Mouse (Mus musculus) liver, adult (tissue): Measurements from ENCODE around the gene Dnajc11.

Source experiments
- GATA4 ChIP-seq: IDR thresholded peaks from 2 replicates; pipeline ENCODE4 v1.6.1; 2014; ENCODE audit warnings: mild to moderate bottlenecking, low read length; ENCODE audit not compliant: insufficient replicate concordance

The Dnajc11 gene

DNA sequence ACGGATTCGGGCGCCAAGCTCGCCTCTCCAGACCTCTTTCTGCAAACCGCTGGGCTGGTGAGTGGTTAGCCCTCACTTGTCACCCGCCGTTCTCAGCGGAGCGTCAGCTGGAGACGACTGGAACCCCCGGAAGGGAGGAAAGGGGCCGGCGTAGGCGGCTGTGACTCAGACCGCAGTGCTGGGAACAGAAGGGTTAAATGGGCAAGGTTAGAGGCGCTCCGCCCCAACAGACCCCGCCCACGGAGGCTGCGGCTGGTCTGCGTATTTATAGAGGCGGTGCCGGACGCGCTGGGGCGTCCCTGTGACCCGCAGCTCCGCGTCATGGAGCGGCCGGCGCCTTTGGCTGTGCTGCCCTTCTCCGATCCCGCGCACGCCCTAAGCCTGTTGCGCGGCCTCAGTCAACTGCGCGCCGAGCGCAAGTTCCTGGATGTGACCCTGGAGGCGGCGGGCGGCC is 75.2 kb downstream of the Dnajc11 start, which contains the start of gene Klhl21:
Gene Klhl21, plus strand, starts transcription at position 182 of the 454 bp plus-strand sequence.
- TF ChIP-seq GATA4, result peak; percentile 6; the same call in 1 of the 2 replicates

DNA sequence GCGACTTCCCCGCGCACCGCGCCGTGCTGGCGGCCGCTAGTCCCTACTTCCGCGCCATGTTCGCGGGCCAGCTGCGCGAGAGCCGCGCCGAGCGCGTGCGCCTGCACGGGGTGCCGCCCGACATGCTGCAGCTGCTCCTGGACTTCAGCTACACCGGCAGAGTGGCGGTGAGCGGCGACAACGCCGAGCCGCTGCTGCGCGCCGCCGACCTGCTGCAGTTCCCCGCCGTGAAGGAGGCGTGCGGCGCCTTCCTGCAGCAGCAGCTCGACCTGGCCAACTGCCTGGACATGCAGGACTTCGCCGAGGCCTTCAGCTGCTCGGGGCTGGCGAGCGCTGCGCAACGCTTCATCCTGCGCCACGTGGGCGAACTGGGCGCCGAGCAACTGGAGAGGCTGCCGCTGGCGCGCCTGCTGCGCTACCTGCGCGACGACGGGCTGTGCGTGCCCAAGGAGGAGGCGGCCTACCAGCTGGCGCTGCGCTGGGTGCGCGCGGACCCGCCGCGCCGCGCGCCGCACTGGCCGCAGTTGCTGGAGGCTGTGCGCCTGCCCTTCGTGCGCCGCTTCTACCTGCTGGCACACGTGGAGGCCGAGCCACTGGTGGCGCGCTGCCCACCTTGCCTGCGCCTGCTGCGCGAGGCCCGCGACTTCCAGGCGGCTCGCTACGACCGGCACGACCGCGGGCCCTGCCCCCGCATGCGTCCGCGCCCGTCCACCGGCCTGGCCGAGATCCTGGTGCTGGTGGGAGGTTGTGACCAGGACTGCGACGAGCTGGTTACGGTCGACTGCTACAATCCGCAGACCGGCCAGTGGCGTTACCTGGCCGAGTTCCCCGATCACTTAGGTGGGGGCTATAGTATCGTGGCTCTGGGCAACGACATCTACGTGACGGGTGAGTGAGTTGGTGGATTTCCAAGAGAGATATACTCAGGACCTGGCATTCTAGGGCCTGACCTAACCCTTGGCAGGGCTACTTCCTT is 75.9 kb downstream of the Dnajc11 start:
- TF ChIP-seq GATA4, result 0 out of 2 replicates have a peak, but pooled peaks have one; percentile 3

DNA sequence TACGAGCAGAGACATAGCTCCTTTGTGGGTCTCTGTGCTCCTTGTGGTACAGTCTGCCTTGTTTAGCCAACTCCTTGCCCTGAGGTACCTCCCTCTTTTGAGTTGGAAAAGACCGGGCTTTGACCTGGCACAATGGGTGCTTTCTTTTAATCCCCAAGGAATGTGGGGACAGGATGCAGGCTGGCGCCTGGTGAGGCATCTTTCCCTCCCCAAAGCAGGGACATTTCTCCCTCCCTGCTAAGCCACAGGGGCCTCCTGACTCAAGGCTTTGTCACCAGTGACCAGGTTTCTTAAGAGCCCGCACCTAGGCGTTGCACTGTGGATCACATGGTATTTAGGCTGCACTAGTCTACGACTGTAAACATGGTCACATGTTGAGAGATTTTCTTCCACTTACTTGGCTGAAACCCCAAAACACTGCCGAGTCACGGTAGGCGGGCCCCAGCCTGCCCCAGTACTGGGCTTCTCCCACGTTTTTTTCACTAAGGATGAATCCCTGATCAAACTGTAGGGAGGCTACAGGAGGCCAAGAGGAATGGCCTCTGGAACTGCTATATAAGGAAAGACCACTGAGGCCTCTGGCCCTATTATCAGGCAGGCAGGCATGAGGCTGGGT is 76.7 kb downstream of the Dnajc11 start:
- no peak for TF ChIP-seq GATA4

DNA sequence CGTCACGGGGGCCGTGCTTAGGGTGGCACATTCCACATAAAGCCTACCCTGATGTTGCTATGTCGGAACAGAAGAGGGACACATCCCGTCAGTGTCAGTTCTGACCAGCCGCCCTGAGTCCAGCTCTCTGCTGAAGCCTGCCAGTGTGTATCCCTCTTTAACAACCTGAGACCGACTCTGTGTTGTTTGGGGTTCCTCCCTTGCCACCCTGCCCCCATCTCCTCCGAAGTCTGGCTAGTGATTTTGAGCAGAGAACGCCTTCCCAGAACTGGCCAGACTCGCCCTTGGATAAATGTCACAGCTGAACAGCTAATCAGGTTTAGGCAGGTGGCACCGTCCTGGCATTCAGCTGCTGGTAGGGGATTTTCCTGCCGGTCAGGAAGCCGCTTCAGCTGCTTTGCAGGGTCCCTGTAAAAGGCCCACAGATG is 77.2 kb downstream of the Dnajc11 start:
- TF ChIP-seq GATA4, result no peak

DNA sequence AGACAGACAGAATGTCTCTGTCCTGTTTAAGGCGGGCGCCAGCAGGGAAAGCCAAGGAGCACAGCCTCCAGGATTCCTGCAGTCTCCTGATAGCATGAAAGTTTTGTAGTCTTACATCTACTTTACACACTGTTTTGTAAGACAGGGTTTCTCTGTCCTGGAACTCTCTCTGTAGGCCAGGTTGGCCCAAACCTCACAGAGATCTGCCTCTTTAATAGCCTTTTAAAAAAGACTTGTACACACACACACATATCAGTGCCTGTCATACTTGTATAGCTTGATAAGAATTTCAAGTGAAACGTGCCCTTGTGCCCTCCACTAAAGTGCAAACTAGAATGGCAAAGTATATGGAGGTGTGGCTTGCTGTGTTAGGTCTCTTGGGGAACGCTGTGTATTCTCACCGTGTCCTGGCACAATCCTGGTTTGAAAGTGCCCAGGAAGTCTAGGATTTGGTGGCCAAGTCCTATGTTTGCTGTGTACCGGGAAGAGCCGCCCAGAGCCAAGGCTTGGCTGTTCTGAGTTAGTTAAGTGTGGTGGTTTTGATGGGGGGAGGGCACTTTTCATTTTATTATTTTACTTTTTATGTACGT is 77.8 kb downstream of the Dnajc11 start:
- no peak for TF ChIP-seq GATA4

DNA sequence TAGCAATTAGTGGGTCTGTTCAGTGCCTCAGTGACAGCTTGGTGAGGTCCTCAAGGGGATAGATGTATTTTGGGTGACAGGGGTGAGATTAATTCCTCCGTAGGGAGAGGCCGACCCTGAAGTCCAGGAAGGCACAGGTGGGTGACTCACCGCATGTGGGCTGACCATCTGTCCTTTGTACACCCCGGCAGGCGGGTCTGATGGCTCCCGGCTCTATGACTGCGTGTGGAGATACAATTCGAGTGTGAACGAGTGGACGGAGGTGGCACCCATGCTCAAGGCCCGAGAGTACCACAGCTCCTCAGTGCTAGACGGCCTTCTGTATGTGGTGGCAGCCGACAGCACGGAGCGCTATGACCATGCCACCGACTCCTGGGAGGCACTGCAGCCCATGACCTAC is 78.6 kb downstream of the Dnajc11 start:
- TF ChIP-seq GATA4, result no peak

DNA sequence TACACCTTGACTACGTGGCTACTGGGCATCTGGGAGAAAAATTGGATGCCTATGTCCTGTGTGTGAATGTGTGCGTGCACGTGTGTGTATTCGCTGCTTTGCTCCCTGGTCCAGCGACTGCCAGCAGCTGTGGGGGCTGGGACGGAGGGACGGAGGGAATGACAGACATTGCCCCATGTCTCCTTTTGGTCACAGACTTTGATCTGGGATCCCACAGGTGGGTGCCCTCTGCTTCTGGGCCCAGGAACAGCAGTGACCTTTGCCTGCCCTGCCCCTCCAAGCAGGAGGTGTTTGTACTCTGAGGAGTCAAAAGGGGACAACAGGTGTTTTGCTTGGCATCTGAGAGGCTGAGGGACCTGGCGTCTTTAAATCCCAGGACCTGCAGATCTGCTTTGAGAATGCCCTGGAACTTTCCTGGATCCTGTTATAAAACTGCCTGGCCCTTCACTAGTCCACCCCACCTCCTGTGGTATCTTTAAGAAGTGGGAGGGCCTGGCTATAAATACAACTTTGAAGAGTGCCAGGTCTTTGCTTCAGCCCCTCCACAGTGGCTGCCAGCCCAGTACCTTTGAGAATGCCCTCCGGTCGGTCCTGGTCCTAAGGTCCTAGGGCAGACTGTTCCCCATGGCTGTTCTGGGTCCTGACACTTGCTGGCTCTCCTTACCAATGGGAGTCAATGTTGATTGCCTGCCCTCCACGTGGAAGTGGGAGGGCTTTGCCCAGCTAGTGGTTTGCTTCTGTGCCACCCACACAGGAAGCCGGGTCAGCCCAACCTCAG is 79.7 kb downstream of the Dnajc11 start:
- TF ChIP-seq GATA4, result no peak

DNA sequence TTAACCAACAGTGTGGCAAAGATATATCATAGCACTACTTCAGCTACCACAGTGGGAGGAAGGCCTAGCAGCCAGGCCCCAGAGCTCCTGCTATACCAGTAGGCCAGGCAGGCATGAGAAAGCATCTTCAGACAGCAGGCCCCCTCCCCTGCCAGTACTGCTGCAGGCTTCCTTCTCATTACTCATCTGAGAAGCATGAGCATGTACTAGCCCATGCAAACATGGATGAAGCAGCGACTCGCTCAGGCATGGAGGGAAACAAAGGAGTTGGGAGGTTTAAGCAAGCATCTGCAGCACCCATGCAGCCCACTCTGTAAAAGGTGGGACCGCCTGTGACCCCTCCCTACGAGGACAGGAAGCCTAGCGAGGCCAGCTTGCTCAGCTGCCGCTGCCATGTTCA is 85.6 kb downstream of the Dnajc11 start:
- no peak for TF ChIP-seq GATA4

DNA sequence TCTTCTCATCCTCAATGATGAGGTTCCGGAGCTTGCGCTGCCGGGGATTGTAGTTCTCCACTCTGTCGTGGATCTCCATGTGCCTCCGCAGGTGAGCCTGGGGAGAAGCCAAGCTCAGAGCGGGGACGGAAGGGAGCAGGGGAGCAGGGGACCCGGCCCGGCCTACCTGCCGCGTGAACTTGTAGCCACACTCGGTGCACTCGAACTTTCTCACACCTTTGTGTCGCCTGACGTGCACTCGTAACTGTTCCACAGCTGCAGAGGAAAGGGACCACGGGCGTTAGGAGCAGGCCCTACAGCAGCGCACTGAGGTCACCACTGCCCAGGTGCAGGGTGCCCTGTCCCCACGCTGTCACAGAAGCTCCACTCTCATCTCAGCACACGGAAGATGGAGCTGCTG is 86.5 kb downstream of the Dnajc11 start:
- TF ChIP-seq GATA4, result no peak

DNA sequence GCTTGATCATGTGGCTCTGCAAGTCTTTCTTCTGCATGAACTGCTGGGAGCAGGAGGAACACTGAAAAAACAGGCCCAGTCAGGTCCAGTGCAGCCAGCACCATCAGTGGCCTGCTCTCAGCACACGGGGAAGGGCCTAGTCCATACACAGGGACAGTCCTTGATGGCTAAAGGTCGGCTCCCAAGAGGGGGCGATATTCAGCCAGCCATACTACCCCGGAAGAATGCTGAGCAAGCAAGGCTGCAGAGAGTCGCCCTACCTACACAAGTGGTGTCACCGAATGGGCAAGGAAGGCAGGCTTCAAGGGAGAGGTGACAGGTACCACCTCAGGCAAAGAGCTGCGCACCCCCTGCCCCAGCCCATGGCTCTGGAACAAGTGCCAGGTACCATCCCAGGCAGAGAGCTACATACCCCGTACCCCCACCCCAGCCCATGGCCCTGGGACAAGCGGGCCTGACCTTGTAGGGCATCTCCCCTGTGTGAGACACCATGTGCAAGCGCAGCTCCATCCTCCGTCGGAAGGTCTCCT is 88.1 kb downstream of the Dnajc11 start:
- no peak for TF ChIP-seq GATA4

DNA sequence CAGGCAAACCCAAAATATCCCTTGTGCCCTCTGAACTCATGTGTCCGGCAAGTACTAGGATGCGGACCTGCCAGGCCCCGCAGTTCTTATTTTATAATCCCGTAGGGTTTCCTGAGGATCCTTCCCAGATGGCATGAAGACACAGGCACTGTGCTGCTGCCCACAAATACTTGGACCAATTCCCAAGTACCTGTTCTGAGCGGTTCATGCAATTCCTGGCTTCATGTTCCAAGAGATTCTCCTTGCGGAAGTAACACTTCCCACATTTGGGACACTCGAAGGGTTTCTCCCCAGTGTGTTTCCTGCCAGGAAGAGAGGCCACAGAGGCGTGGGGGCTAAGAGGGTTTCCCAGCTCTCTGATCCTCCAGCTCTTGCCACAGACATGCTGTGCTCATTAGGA is 89.0 kb downstream of the Dnajc11 start:
- TF ChIP-seq GATA4, result no peak

DNA sequence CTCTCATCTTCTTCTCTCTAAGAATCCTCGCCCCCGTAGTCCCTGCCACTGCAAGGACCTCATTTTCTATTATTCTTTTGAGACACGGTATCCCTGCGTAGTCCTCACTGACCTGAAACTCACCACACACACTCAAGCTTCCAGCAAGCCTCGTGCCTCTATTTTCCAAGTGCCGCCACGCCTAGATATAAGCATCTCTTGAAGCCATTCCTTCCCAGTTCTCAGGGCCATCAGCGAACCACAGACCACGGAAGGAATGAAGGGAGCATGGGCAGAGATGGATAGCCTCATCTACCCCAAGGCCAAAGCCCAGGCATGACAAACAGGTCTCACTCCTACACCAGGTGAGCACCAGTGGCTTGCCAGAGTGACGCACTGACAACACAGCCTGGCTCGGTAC is 91.0 kb downstream of the Dnajc11 start:
- TF ChIP-seq GATA4, result no peak

DNA sequence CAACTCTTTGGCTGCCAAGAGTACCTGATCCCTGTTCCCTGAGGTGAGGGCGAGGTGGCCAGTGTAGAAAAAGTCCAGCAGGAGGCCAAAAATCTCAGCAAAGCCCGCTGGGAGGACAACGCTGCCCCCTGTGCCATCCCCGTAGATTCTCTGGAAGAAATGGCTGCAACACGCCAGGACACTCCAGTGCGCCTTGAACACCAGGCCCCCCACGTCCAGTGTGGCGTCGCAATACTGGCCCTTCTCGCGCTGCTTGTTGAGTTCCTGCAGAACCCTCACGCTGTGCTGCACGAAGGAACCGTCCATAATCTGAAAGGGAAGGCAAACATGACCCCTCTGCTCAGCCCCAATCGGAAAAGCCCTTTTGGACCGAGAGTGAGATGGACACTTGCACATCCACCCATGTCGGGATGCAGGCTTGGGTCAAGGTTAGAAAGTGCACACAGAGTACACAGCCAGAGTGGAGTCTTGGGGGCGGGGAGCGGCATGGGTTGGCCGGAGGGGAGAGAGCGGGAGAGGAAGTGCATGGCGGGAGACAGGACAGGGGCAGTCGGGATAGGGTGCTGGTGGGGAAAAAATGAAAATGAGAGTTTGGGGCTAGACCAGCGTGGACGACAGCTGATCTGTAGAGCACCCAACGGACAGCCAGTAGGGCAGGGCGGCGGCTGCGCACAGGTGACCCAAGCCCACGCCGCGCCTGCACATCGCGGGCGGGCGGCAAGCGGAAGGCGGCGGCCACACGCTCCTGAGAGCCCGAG is 93.4 kb downstream of the Dnajc11 start:
- TF ChIP-seq GATA4, result peak; percentile 31; the same call in 1 of the 2 replicates

DNA sequence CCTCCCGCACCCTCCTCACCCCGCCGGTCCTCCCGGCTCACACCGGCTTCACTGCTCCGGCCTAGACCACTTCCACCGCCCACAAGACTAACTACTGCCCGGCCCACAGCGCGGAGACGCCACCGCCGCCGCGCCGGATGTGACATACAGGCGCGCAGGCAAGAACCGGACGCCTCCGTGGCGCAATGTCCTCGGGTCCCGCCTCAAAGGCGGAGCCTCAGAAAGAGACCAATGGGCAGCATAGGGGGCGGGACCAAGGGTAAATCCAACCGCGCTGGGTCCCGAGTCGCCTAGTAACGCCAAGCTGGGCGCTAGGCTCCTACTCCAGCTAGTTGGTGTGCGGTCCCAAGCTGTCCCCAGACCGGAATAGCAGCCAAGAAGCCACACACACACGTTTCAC is 94.0 kb downstream of the Dnajc11 start, which contains the start of gene Zbtb48:
Gene Zbtb48, minus strand, starts transcription at position 148 of the 400 bp plus-strand sequence.
- TF ChIP-seq GATA4, result no peak
